Mouse (Mus musculus) telencephalon, adult 2 months (tissue): Measurements from ENCODE around the gene Kank2.

ENCODE experiments used
- DNase-seq: peaks from one replicate; pipeline ENCODE4 v3.0.0-alpha.2; 2011; ENCODE audit warnings: low read depth, low spot score

Gene Kank2

GRCm38 (mm10) chr9:21751347-21751746 is 47.2 kb downstream of the Kank2 start:
- DNase-seq, result no peak

- no peak for DNase-seq
Observed at GRCm38 (mm10) chr9:21750370-21750769, 48.2 kb downstream of the Kank2 start.

GRCm38 (mm10) chr9:21749382-21750118 is 49.0 kb downstream of the Kank2 start:
- DNase-seq, result peak; percentile 58

- no peak for DNase-seq
Observed at GRCm38 (mm10) chr9:21748491-21748890, 50.1 kb downstream of the Kank2 start.

GRCm38 (mm10) chr9:21748033-21748432 is 50.5 kb downstream of the Kank2 start:
- no peak for DNase-seq

- DNase-seq, result no peak
Observed at GRCm38 (mm10) chr9:21747238-21747774, 51.2 kb downstream of the Kank2 start.

GRCm38 (mm10) chr9:21741514-21741913 is 57.0 kb downstream of the Kank2 start:
- DNase-seq, result no peak

- DNase-seq, result no peak
Observed at GRCm38 (mm10) chr9:21740427-21740826, 58.1 kb downstream of the Kank2 start.

- DNase-seq, result no peak
Observed at GRCm38 (mm10) chr9:21738776-21739175, 59.8 kb downstream of the Kank2 start.

GRCm38 (mm10) chr9:21737188-21737587 is 61.4 kb downstream of the Kank2 start:
- peak; percentile 59 for DNase-seq

- no peak for DNase-seq
Observed at GRCm38 (mm10) chr9:21736580-21736979, 62.0 kb downstream of the Kank2 start.

- no peak for DNase-seq
Observed at GRCm38 (mm10) chr9:21735126-21735525, 63.4 kb downstream of the Kank2 start.

- DNase-seq, result no peak
Observed at GRCm38 (mm10) chr9:21733989-21734388, 64.6 kb downstream of the Kank2 start.

- no peak for DNase-seq
Observed at GRCm38 (mm10) chr9:21733446-21733845, 65.1 kb downstream of the Kank2 start.

- DNase-seq, result no peak
Observed at GRCm38 (mm10) chr9:21732288-21732687, 66.3 kb downstream of the Kank2 start.

- no peak for DNase-seq
Observed at GRCm38 (mm10) chr9:21729264-21729663, 69.3 kb downstream of the Kank2 start.

- DNase-seq, result no peak
Observed at GRCm38 (mm10) chr9:21728261-21728832, 70.2 kb downstream of the Kank2 start.

- DNase-seq, result no peak
Observed at GRCm38 (mm10) chr9:21726218-21726975, 72.1 kb downstream of the Kank2 start.

GRCm38 (mm10) chr9:21725224-21726121 is 73.1 kb downstream of the Kank2 start:
- DNase-seq, result no peak

- DNase-seq, result peak; percentile 80
Observed at GRCm38 (mm10) chr9:21724147-21724536, 74.4 kb downstream of the Kank2 start.
